Mouse (Mus musculus) kidney, postnatal 14 days (tissue): ENCODE data around the gene Dnah6.

Source experiments
- DNase-seq: peaks from one replicate; pipeline ENCODE4 v3.0.0; 2022; ENCODE audit warnings: mixed read lengths

Dnah6 gene

GRCm38 (mm10) chr6:73018725-73019280 is 202.6 kb downstream of the Dnah6 start:
- DNase-seq, result no peak

- peak; percentile 82 for DNase-seq
Measured at GRCm38 (mm10) chr6:73014317-73015160, 206.9 kb downstream of the Dnah6 start.

- no peak for DNase-seq
Measured at GRCm38 (mm10) chr6:73012931-73013330, 208.5 kb downstream of the Dnah6 start.

- peak; percentile 42 for DNase-seq
Measured at GRCm38 (mm10) chr6:73011827-73012226, 209.6 kb downstream of the Dnah6 start.

GRCm38 (mm10) chr6:73010073-73010472 is 211.4 kb downstream of the Dnah6 start:
- DNase-seq, result peak; percentile 77

GRCm38 (mm10) chr6:73003601-73004000 is 217.8 kb downstream of the Dnah6 start:
- no peak for DNase-seq

GRCm38 (mm10) chr6:73002391-73002790 is 219.1 kb downstream of the Dnah6 start:
- no peak for DNase-seq

- DNase-seq, result no peak
Measured at GRCm38 (mm10) chr6:72998809-72999208, 222.6 kb downstream of the Dnah6 start.

GRCm38 (mm10) chr6:72993688-72994082 is 227.8 kb downstream of the Dnah6 start:
- no peak for DNase-seq

- DNase-seq, result no peak
Measured at GRCm38 (mm10) chr6:72993054-72993687, 228.3 kb downstream of the Dnah6 start.

- DNase-seq, result no peak
Measured at GRCm38 (mm10) chr6:72990206-72990605, 231.2 kb downstream of the Dnah6 start.

- no peak for DNase-seq
Measured at GRCm38 (mm10) chr6:72989028-72989736, 232.3 kb downstream of the Dnah6 start.

GRCm38 (mm10) chr6:72982506-72982905 is 238.9 kb downstream of the Dnah6 start:
- DNase-seq, result no peak

- peak; percentile 41 for DNase-seq
Measured at GRCm38 (mm10) chr6:72981851-72982250, 239.6 kb downstream of the Dnah6 start.

GRCm38 (mm10) chr6:72981124-72981651 is 240.3 kb downstream of the Dnah6 start:
- DNase-seq, result peak; percentile 67

GRCm38 (mm10) chr6:72976866-72977265 is 244.6 kb downstream of the Dnah6 start:
- DNase-seq, result peak; percentile 35

- no peak for DNase-seq
Measured at GRCm38 (mm10) chr6:72971074-72971473, 250.4 kb downstream of the Dnah6 start.

GRCm38 (mm10) chr6:72969787-72970186 is 251.7 kb downstream of the Dnah6 start:
- DNase-seq, result no peak
